Mouse (Mus musculus) MEL (cell line): Measurements from ENCODE around the gene Gm42417.

Experiments
- BHLHE40 ChIP-seq: IDR thresholded peaks from 2 replicates; pipeline ENCODE4 v1.6.1; 2012; ENCODE audit warnings: low read depth, mild to moderate bottlenecking, inconsistent platforms, low read length, improper control_type of control experiment, borderline replicate concordance
- CTCF ChIP-seq, 3 experiments: IDR thresholded peaks in 2 of 3; conservative IDR thresholded peaks in 1 of 3; 2 replicates each; pipeline ENCODE4 v1.5.1; 2011 to 2012; ENCODE audit warnings: low read length in 3 of 3, low read depth in 2 of 3, mild to moderate bottlenecking in 2 of 3, improper control_type of control experiment in 1 of 3, inconsistent platforms in 1 of 3, mixed read lengths in 1 of 3, moderate library complexity in 1 of 3; ENCODE audit not compliant: control insufficient read depth in 1 of 3, insufficient read depth in 1 of 3, poor library complexity in 1 of 3, severe bottlenecking in 1 of 3
- E2F4 ChIP-seq: IDR thresholded peaks from 2 replicates; pipeline ENCODE4 v1.6.1; 2011; ENCODE audit warnings: low read depth, low read length, improper control_type of control experiment, borderline replicate concordance
- EP300 ChIP-seq, 2 experiments: IDR thresholded peaks; 2 replicates each; pipeline ENCODE4 v1.6.1; 2011; ENCODE audit warnings: improper control_type of control experiment in 2 of 2, low read length in 2 of 2, low read depth in 1 of 2, mild to moderate bottlenecking in 1 of 2
- GABPA ChIP-seq: IDR thresholded peaks from 2 replicates; pipeline ENCODE4 v1.6.1; 2012; ENCODE audit warnings: low read depth, mild to moderate bottlenecking, inconsistent platforms, low read length, improper control_type of control experiment, moderate library complexity
- GATA1 ChIP-seq: IDR thresholded peaks from 2 replicates; pipeline ENCODE4 v1.6.1; 2011; ENCODE audit warnings: low read depth, low read length, improper control_type of control experiment
- JUND ChIP-seq: IDR thresholded peaks from 2 replicates; pipeline ENCODE4 v1.6.1; 2011; ENCODE audit warnings: low read depth, mild to moderate bottlenecking, improper control_type of control experiment, low read length
- POLR2A ChIP-seq, 2 experiments: IDR thresholded peaks; 2 replicates each; pipeline ENCODE4 v1.6.1; 2011 to 2012; ENCODE audit warnings: low read length in 2 of 2, mild to moderate bottlenecking in 2 of 2, control low read depth in 1 of 2, improper control_type of control experiment in 1 of 2, low read depth in 1 of 2, moderate library complexity in 1 of 2; ENCODE audit not compliant: control insufficient read depth in 1 of 2, insufficient read depth in 1 of 2, poor library complexity in 1 of 2
- POLR2AphosphoS5 ChIP-seq: IDR thresholded peaks from 2 replicates; pipeline ENCODE4 v1.6.1; 2012; ENCODE audit warnings: low read depth, borderline replicate concordance, mild to moderate bottlenecking, inconsistent platforms, low read length, moderate library complexity, mixed read lengths
- RAD21 ChIP-seq: IDR thresholded peaks from 2 replicates; pipeline ENCODE4 v1.6.1; 2011; ENCODE audit warnings: mild to moderate bottlenecking, low read depth, low read length, improper control_type of control experiment
- SIN3A ChIP-seq: IDR thresholded peaks from 2 replicates; pipeline ENCODE4 v1.6.1; 2012; ENCODE audit warnings: low read length, improper control_type of control experiment, inconsistent platforms
- TBP ChIP-seq: IDR thresholded peaks from 2 replicates; pipeline ENCODE4 v1.8.0; 2011; ENCODE audit warnings: low read depth, low read length, improper control_type of control experiment
- ZMIZ1 ChIP-seq: IDR thresholded peaks from 2 replicates; pipeline ENCODE4 v1.6.1; 2012; ENCODE audit warnings: low read depth, mild to moderate bottlenecking, inconsistent platforms, low read length, improper control_type of control experiment, moderate library complexity

GRCm38 (mm10) chr1:36529274-36529673 lies 10.0 kb downstream of the Gm42417 start:
- no peak for TF ChIP-seq CTCF (IDR thresholded peaks at IDR 0.05 in 2 of 3, conservative IDR thresholded peaks at IDR 0.05 in 1 of 3; ENCODE audit: control insufficient read depth in 1 of 3, insufficient read depth in 1 of 3, low read depth in 2 of 3, low read length in 3 of 3, poor library complexity in 1 of 3, severe bottlenecking in 1 of 3)
- no peak for TF ChIP-seq GATA1
- TF ChIP-seq GABPA, result no peak
- TF ChIP-seq TBP, result no peak
- TF ChIP-seq BHLHE40, result no peak
- TF ChIP-seq EP300 (IDR thresholded peaks at IDR 0.05; ENCODE audit: low read depth in 1 of 2, low read length in 2 of 2), result no peak
- TF ChIP-seq POLR2A (IDR thresholded peaks at IDR 0.05; ENCODE audit: control insufficient read depth in 1 of 2, insufficient read depth in 1 of 2, low read depth in 1 of 2, low read length in 2 of 2, poor library complexity in 1 of 2), result no peak
- TF ChIP-seq POLR2AphosphoS5, result no peak
- no peak for TF ChIP-seq JUND
- no peak for TF ChIP-seq RAD21
- TF ChIP-seq SIN3A, result no peak
- no peak for TF ChIP-seq ZMIZ1
- TF ChIP-seq E2F4, result no peak
